Mouse (Mus musculus) small intestine, adult 2 months (tissue): ENCODE results near the gene Tanc2.

ENCODE experiments used
- CTCF ChIP-seq: fragments of 200-500 bp; IDR thresholded peaks from 2 replicates; pipeline ENCODE4 v1.5.1; 2012; ENCODE audit warnings: low read depth, mild to moderate bottlenecking, control low read depth, inconsistent platforms, low read length, moderate library complexity, mixed read lengths; ENCODE audit not compliant: insufficient replicate concordance, insufficient read length; ENCODE audit errors: extremely low read depth
- POLR2A ChIP-seq: fragments of 200-500 bp; IDR thresholded peaks from 2 replicates; pipeline ENCODE4 v1.6.1; 2012; ENCODE audit warnings: low read depth, mild to moderate bottlenecking, control low read depth, inconsistent platforms, low read length, moderate library complexity

DNA sequence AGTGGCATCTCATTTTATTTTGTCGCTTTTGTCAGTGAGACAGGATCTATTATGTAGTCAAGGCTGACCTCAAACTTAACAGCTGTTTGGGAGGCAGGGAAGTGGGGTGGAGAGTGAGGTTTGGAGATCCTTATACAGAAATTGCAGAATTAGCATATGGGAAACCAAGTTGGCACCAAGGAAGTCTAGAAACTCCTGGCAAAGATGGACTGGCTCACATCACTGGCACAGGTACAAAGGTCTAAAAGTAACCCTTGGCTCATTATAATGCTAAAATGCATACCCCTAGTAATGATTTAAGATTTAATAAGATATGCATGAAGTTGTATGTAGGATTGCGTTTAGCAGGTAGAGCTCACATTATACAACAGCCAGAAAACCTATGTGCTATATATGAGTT is 58.2 kb downstream of the Tanc2 start:
- TF ChIP-seq POLR2A (no peak), CTCF (no peak)
